Mouse (Mus musculus) gastrocnemius, adult 2 months (tissue): Measurements from ENCODE around the gene 4930415O20Rik. TPM values are rescaled to one million over a fixed set of nuclear protein-coding genes. Genes with fewer than 3 reads are reported as not detected.

Experiments
- DNase-seq: peaks from one replicate; pipeline ENCODE4 v3.0.0; 2022
- H3K27ac ChIP-seq: fragments of 200-600 bp; 2 replicates; pipeline ENCODE4 v1.8.1; 2022; ENCODE audit warnings: mild to moderate bottlenecking
- H3K4me3 ChIP-seq: fragments of 200-600 bp; 2 replicates; pipeline ENCODE4 v1.8.1; 2022; ENCODE audit warnings: mild to moderate bottlenecking, moderate library complexity
- CTCF ChIP-seq: fragments of 200-600 bp; IDR thresholded peaks from 2 replicates; pipeline ENCODE4 v1.8.1; 2022; ENCODE audit warnings: antibody characterized with exemption, mild to moderate bottlenecking, moderate library complexity
- intact Hi-C: fragments of 180-260 bp; cut with DNase I; formaldehyde crosslinking; loops from one replicate; pipeline ENCODE4 v1.15.1; 2025
- total RNA-seq, 2 experiments: library from RNA; stranded (reverse); gene quantifications; 2 replicates each; pipeline ENCODE4 v1.2.3; 2021

4930415O20Rik gene
- total RNA-seq, 2 experiments from 2014 or later: 1.2 TPM; not detected in 1

DNA sequence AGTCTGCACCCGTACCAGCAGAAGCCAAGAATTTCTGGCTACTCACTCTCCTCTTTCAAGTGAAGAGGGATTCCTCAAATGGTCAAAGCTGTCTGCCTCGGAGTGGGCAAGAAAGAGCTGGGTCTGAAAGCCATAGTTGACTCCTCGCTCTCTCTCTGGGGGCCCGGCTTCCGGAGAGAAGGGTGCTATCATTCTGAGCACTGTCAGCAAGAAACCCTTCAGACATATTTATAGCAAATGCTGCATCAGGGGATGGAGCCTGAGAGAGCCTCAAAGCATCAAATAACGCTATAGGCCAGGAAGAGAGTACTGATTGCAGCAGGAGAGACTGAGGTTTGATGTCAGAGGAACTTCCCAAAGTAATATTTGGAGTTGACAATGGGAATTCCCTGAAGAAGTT is 58.7 kb downstream of the 4930415O20Rik start:
- Histone ChIP-seq H3K4me3 (peak overlapping the region; percentile 64), H3K27ac (peak overlapping the region; percentile 89)
- intact Hi-C loops: no loop called here
- peak; percentile 52 for DNase-seq
- no peak for TF ChIP-seq CTCF

DNA sequence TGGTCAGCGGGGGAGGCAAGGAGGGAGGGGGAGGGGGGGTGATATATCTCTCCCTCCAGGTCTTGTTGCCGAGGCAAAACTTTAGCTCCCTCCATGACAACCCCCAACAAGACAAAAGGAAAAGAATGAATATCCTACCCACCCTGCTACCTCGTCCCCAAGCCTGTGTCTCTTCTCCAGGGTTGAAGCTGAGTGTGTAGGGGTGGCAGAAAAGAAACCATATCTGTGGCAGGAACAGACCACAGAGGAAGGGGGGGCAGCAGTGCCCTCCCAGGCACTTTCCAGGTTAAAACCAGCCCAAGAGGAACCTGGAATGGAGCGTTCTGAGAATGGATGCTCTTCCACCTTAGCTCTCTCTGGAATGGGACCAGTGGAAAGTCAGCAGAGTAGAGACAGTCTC is 59.7 kb downstream of the 4930415O20Rik start, which contains the start of gene Cacnb3:
Cacnb3 (plus strand) TSS at position 301 of the 400 bp plus-strand sequence.
- intact Hi-C loops: no loop called here
- peak within 1 kb of the TSS; percentile 89 for H3K27ac ChIP-seq

GRCm38 (mm10) chr15:98631493-98631892 is 60.7 kb downstream of the 4930415O20Rik start:
- intact Hi-C loops: no loop called here
- TF ChIP-seq CTCF: no peak; the same call in 1 of the 2 replicates
- peak overlapping the region; percentile 9; the same call in 1 of the 2 replicates for H3K27ac ChIP-seq
- peak overlapping the region; percentile 66 for H3K4me3 ChIP-seq
- peak; percentile 89 for DNase-seq

More for the DNA sequence above, 59.7 kb downstream of the 4930415O20Rik start, which contains the start of gene Cacnb3:
- no peak for TF ChIP-seq CTCF
- peak within 1 kb of the TSS; percentile 66 for H3K4me3 ChIP-seq
- no peak for DNase-seq

- peak overlapping the region; percentile 66 for H3K4me3 ChIP-seq
- no peak for TF ChIP-seq CTCF
- intact Hi-C loops: no loop called here
- peak; percentile 80 for DNase-seq
- peak overlapping the region; percentile 9 for H3K27ac ChIP-seq
These were observed 61.4 kb downstream of the 4930415O20Rik start for GRCm38 (mm10) chr15:98632107-98632744.

DNA sequence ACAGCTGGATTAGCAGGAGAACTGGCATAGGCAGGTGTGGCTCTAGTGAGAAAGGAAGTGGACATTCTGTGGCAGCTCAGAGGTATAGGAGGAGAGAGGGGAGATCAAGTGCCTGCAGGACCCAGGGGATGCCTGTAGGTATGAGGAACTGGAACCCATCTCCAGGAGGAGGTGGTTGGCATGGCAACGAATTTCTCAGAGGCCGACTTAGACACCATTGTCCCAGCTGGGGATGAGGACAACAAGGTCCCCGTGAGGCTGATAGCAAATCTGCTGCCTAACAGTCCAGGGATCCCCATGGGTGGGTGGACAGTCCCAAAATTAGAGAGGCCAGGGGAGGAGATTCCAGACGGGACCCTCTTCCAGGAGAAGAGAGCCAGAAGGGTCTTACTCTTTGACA is 62.1 kb downstream of the 4930415O20Rik start:
- intact Hi-C loops: no loop called here
- no peak for DNase-seq
- peak overlapping the region; percentile 66; the same call in 1 of the 2 replicates for H3K4me3 ChIP-seq
- H3K27ac ChIP-seq: no peak overlapping the region
- TF ChIP-seq CTCF: no peak

GRCm38 (mm10) chr15:98633822-98634470 is 63.1 kb downstream of the 4930415O20Rik start:
- Histone ChIP-seq H3K27ac (peak overlapping the region; percentile 35; the same call in 1 of the 2 replicates), H3K4me3 (peak overlapping the region; percentile 84)
- no peak for TF ChIP-seq CTCF
- intact Hi-C loops: no loop called here
- no peak for DNase-seq

- Histone ChIP-seq H3K27ac (peak overlapping the region; percentile 35), H3K4me3 (peak overlapping the region; percentile 84)
- intact Hi-C loops: no loop called here
- no peak for TF ChIP-seq CTCF
- DNase-seq: peak; percentile 85
These were observed 63.8 kb downstream of the 4930415O20Rik start for GRCm38 (mm10) chr15:98634541-98635081.

GRCm38 (mm10) chr15:98635291-98635841 is 64.6 kb downstream of the 4930415O20Rik start:
- intact Hi-C loops: no loop called here
- Histone ChIP-seq H3K27ac (peak overlapping the region; percentile 24; the same call in 1 of the 2 replicates), H3K4me3 (peak overlapping the region; percentile 84)
- TF ChIP-seq CTCF: no peak
- no peak for DNase-seq

DNA sequence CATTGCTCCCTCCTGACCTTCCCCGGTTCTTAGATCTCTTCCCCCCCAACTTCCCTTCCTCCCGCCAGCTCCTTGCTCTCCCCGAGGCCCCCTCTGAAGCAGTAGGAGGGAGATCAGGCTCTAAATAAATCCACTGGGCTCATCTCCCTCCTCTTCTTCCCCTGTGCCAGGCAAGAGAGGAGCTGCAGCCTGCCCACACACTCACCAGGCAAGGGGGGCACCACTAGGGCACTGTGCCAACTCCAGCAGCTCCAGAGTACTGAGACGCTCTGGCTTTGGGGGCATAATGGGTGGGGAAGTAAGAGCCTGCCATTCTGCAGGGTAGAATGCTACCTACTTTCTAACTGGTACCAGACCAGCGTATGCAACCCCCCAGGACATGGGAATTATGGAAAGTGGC is 65.7 kb downstream of the 4930415O20Rik start:
- intact Hi-C loops: no loop called here
- DNase-seq: no peak
- H3K4me3 ChIP-seq: no peak overlapping the region
- TF ChIP-seq CTCF: no peak
- H3K27ac ChIP-seq: no peak overlapping the region

DNA sequence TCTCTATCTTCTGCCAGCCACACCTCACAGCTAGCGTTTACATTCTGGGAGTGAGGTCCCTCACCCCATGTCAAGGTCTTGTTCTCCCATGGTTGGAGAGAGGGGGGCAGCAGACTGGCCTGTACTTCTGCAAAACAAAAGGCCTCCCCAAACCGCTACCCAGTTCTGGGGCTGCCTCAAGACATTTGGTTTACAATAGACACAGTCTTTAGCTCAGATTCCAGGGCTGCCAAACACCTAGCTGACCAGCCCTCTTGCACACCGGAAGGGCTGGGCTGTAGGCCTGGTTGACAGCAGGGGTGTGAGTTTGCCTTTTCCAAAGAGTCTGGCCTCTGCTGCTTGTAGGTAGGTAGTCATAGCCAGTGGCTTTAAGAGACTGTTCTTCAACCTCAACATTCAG is 66.4 kb downstream of the 4930415O20Rik start:
- Histone ChIP-seq H3K4me3 (no peak overlapping the region), H3K27ac (no peak overlapping the region)
- no peak for TF ChIP-seq CTCF
- no peak for DNase-seq
- intact Hi-C loops: no loop called here

Other genes starting within 250 kb of the 4930415O20Rik start
- not detected for gene Olfr284, start 230.0 kb upstream of the 4930415O20Rik start, total RNA-seq
- not detected for gene Olfr283, start 190.1 kb upstream of the 4930415O20Rik start, total RNA-seq
- not detected for gene Olfr282, start 139.8 kb upstream of the 4930415O20Rik start, total RNA-seq
- not detected for gene Olfr281, start 118.4 kb upstream of the 4930415O20Rik start, total RNA-seq
- not detected for gene OR5BS1P, start 101.1 kb upstream of the 4930415O20Rik start, total RNA-seq
- gene Lalba, start 88.3 kb upstream of the 4930415O20Rik start, total RNA-seq: not detected
- not detected for gene Olfr279, start 78.6 kb upstream of the 4930415O20Rik start, total RNA-seq
- gene Kansl2, start 36.7 kb upstream of the 4930415O20Rik start, total RNA-seq: 10 to 100 TPM; 64.7 to 66.3 TPM
- 10 to 100 TPM; 20.4 to 20.5 TPM for gene Ccnt1, start 81 bp upstream of the 4930415O20Rik start, total RNA-seq
- gene Adcy6, start 39.1 kb downstream of the 4930415O20Rik start, total RNA-seq: 10 to 100 TPM; 22.8 to 23.1 TPM
- 1 to 10 TPM; 1.8 to 2.2 TPM for gene Cacnb3, start 59.8 kb downstream of the 4930415O20Rik start, total RNA-seq
- gene Ddx23, start 91.9 kb downstream of the 4930415O20Rik start, total RNA-seq: 10 to 100 TPM; 66.3 to 67.4 TPM
- 1 to 10 TPM; 1.2 to 1.5 TPM for gene Rnd1, start 106.5 kb downstream of the 4930415O20Rik start, total RNA-seq
- not detected for gene Ccdc65, start 137.2 kb downstream of the 4930415O20Rik start, total RNA-seq
- gene Fkbp11, start 157.2 kb downstream of the 4930415O20Rik start, total RNA-seq: 1 to 10 TPM; 1.0 to 1.3 TPM
- 1 to 10 TPM; 8.1 to 9.4 TPM for gene Arf3, start 192.2 kb downstream of the 4930415O20Rik start, total RNA-seq
- gene Wnt10b, start 207.1 kb downstream of the 4930415O20Rik start, total RNA-seq: 1 to 10 TPM in 1 of 2 experiments, under 1 TPM in 1; 0.97 to 1.4 TPM
- under 1 TPM in 1 of 2 experiments, not detected in 1; 0.08 TPM for gene Wnt1, start 218.9 kb downstream of the 4930415O20Rik start, total RNA-seq
- gene Ddn, start 238.5 kb downstream of the 4930415O20Rik start, total RNA-seq: under 1 TPM; 0.33 to 0.78 TPM